Mouse (Mus musculus): Measurements from ENCODE around the gene Vcp. TPM values are rescaled to one million over a fixed set of nuclear protein-coding genes. Genes with fewer than 3 reads are reported as not detected.
"Not testable (repeated sequence)": the region's sequence is repeated elsewhere in the genome, so short reads cannot be mapped to it uniquely, and the experiment has no call there.

Vcp gene
- total RNA-seq (2012; rRNA removed) (237 and 301 TPM in 2 replicates), total RNA-seq (2014; rRNA removed) (200 and 203 TPM in 2 replicates), polyA plus RNA-seq (2012; ENCODE audit: insufficient read length, low read depth) (462 and 463 TPM in 2 replicates)

DNA sequence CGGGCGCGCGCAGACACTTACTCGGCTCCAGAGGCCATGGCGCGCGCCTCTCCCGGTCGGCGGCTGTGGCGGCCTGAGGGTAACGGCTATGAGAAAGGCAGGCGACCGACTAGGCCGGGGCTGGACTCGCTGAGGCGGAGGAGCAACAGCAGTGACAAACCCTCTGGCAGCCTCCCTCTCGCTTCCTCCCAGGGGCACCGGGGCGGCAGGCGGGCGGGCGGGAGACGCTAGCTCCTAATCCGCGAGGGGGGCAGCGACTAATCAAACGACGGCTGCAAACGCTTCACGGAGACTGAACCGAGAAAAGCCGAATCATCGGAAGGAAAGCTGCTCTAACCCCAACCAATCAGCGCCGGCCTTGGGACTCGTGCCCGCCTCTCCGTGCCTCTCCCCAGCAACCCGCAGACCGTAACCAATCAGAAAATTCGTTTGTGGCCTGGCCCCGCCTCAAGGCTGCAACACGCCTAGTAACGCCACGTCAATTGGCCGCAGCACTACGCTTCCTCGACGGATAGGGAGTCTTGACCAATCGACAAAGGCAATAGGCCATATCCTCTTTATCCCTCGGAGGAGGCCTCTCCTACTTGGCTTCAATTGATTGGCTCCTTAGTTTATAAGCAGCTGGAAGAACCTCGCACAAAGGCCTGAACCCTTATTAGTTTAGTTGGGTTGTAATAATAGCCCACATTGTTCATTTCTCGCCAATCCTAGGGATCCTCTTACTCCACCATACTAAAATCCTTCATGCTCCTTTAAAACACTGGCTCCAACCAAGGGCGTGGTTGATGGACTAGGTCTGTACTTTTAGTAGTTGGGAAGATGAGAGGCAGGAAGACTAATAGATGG lies at the start of gene Vcp:
Gene Vcp, minus strand, starts transcription at position 367 of the 846 bp plus-strand sequence.
- DNase-seq (ENCODE audit: extremely low read depth): peak; percentile 98
- H3K36me3 ChIP-seq (replicated peaks in 1 of 2; ENCODE audit: control insufficient read depth in 1 of 2, insufficient read depth in 1 of 2, low read length in 1 of 2): peaks cover 16 to 55% of the 10 kb centered on the region in 2 experiments
- H3K9me3 ChIP-seq (replicated peaks; ENCODE audit: low read length); dilution Hi-C loops (cut with MboI; ENCODE audit: extremely low pct_ligation_motif_present, extremely low pct_unique_long_range_greater_than_20kb, low sequenced_read_pairs); H3K27me3 ChIP-seq (replicated peaks): not testable (repeated sequence)
- H3K79me2 ChIP-seq (replicated peaks; ENCODE audit: control insufficient read depth, extremely low read depth, insufficient read depth, poor library complexity, severe bottlenecking): peaks cover 43% of the 10 kb centered on the region
- H3K4me1 ChIP-seq (ENCODE audit: control insufficient read depth in 1 of 2, insufficient read depth in 2 of 2): peaks cover 0 to 19% of the 10 kb centered on the region in 2 experiments; a peak in 2 of 4 replicates
- peak within 1 kb of the TSS; percentile 80 to 98 (median 88) for H3K4me3 ChIP-seq (replicated peaks in 1 of 3; ENCODE audit: low read depth in 2 of 3, low read length in 2 of 3, poor library complexity in 1 of 3)
- TF ChIP-seq KAT2A (IDR thresholded peaks at IDR 0.05; ENCODE audit: insufficient replicate concordance, low read length) (peak; percentile 60; the same call in 1 of the 2 replicates), ELF1 (IDR thresholded peaks at IDR 0.05; ENCODE audit: low read depth, low read length) (peak; percentile 79), TCF12 (IDR thresholded peaks at IDR 0.05; ENCODE audit: low read depth, low read length) (peak; percentile 10; the same call in 1 of the 2 replicates), HCFC1 (IDR thresholded peaks at IDR 0.05; ENCODE audit: low read depth, low read length) (peak; percentile 69), TBP (conservative IDR thresholded peaks at IDR 0.05; ENCODE audit: low read depth, low read length) (peak; percentile 72; the same call in 1 of the 2 replicates), POLR2A (IDR thresholded peaks at IDR 0.05; ENCODE audit: low read depth, low read length) (peak; percentile 63; the same call in 1 of the 2 replicates), NELFE (IDR thresholded peaks at IDR 0.05; ENCODE audit: low read depth, low read length) (peak; percentile 21; the same call in 1 of the 2 replicates), MYC (IDR thresholded peaks at IDR 0.05; ENCODE audit: low read depth, low read length) (0 out of 2 replicates have a peak, but pooled peaks have one; percentile 33), CHD2 (IDR thresholded peaks at IDR 0.05; ENCODE audit: low read length) (peak; percentile 98), NRF1 (IDR thresholded peaks at IDR 0.05; ENCODE audit: low read depth, low read length) (peak; percentile 40), POLR2AphosphoS2 (IDR thresholded peaks at IDR 0.05; ENCODE audit: low read depth, low read length) (peak; percentile 81)
- peak within 1 kb of the TSS; percentile 96 for H3K9ac ChIP-seq (ENCODE audit: insufficient read depth, low read depth)
- H3K27ac ChIP-seq (ENCODE audit: insufficient read depth, low read depth): peak within 1 kb of the TSS; percentile 94
- peak within 1 kb of the TSS; percentile 67 for H3K4me2 ChIP-seq (ENCODE audit: insufficient read depth, low read depth, poor library complexity, severe bottlenecking)
- in situ Hi-C loops (cut with MboI; ENCODE audit: low pct_ligation_motif_present, low pct_unique_long_range_greater_than_20kb, low sequenced_read_pairs): loop anchor here (25.0 kb wide), 1 partner anchor 562 kb away; the partner anchor contains the start of genes Creb3 and Tln1

DNA sequence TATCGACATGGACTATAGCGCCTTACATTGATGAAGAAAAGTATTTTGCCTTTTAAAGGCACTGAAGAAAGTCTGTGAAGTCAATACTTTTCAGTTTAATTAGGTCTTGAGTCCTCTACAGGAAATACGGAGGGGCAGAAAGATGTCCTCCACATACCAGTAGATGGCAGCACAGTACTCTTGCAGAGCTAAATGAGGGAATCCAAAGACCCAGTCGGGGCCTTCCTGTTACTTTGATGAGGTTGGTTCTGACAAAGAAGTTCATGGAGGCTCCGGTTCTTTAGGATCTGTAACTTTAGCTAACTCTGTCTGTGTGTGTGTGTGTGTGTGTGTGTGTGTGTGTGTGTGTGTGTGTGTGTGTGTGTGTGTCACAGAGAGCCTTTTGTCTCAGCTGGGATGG lies 46.9 kb upstream of the Vcp start:
- Histone ChIP-seq H3K4me2 (ENCODE audit: insufficient read depth, low read depth, poor library complexity, severe bottlenecking) (peak overlapping the region; percentile 82; the same call in 1 of the 2 replicates), H3K4me1 (ENCODE audit: control insufficient read depth in 1 of 2, insufficient read depth in 2 of 2) (peaks cover 12 to 37% of the 10 kb centered on the region in 2 experiments), H3K79me2 (replicated peaks; ENCODE audit: control insufficient read depth, extremely low read depth, insufficient read depth, poor library complexity, severe bottlenecking) (no peaks in the 10 kb centered on the region), H3K27me3 (replicated peaks) (no peaks in the 10 kb centered on the region), H3K9me3 (replicated peaks; ENCODE audit: low read length) (no peaks in the 10 kb centered on the region), H3K27ac (ENCODE audit: insufficient read depth, low read depth) (no peak overlapping the region), H3K36me3 (replicated peaks in 1 of 2; ENCODE audit: control insufficient read depth in 1 of 2, insufficient read depth in 1 of 2, low read length in 1 of 2) (no peaks in the 10 kb centered on the region), H3K9ac (ENCODE audit: insufficient read depth, low read depth) (no peak overlapping the region), H3K4me3 (replicated peaks in 1 of 3; ENCODE audit: low read depth in 2 of 3, low read length in 2 of 3, poor library complexity in 1 of 3) (no peak overlapping the region)
- DNase-seq (ENCODE audit: extremely low read depth): peak; percentile 87
- in situ Hi-C loops (cut with MboI; ENCODE audit: low pct_ligation_motif_present, low pct_unique_long_range_greater_than_20kb, low sequenced_read_pairs): no loop called here
- dilution Hi-C loops (cut with MboI; ENCODE audit: extremely low pct_ligation_motif_present, extremely low pct_unique_long_range_greater_than_20kb, low sequenced_read_pairs): no loop called here
- TF ChIP-seq BHLHE40 (IDR thresholded peaks at IDR 0.05; ENCODE audit: low read depth, low read length): peak; percentile 26; the same call in 1 of the 2 replicates
- TF ChIP-seq EP300 (IDR thresholded peaks at IDR 0.05; ENCODE audit: low read length): no peak
- TF ChIP-seq USF2 (conservative IDR thresholded peaks at IDR 0.05; ENCODE audit: low read depth, low read length): no peak
- TF ChIP-seq ETS1 (conservative IDR thresholded peaks at IDR 0.05; ENCODE audit: low read depth, low read length): no peak
- TF ChIP-seq KAT2A (IDR thresholded peaks at IDR 0.05; ENCODE audit: insufficient replicate concordance, low read length): no peak
- TF ChIP-seq MAZ (IDR thresholded peaks at IDR 0.05; ENCODE audit: low read depth, low read length): 0 out of 2 replicates have a peak, but pooled peaks have one; percentile 46
- TF ChIP-seq UBTF (IDR thresholded peaks at IDR 0.05; ENCODE audit: low read depth, low read length): no peak
- no peak for TF ChIP-seq MAFK (IDR thresholded peaks at IDR 0.05; ENCODE audit: insufficient replicate concordance, low read length)
- no peak for TF ChIP-seq MEF2A (IDR thresholded peaks at IDR 0.05; ENCODE audit: borderline replicate concordance, low read depth, low read length)
- peak; percentile 49 for TF ChIP-seq ELF1 (IDR thresholded peaks at IDR 0.05; ENCODE audit: low read depth, low read length)
- TF ChIP-seq NRF1 (IDR thresholded peaks at IDR 0.05; ENCODE audit: low read depth, low read length): no peak
- no peak for TF ChIP-seq CHD2 (IDR thresholded peaks at IDR 0.05; ENCODE audit: low read length)
- TF ChIP-seq MXI1 (IDR thresholded peaks at IDR 0.05; ENCODE audit: low read depth, low read length): no peak
- TF ChIP-seq JUN (IDR thresholded peaks at IDR 0.05; ENCODE audit: insufficient read depth, low read depth, low read length): no peak
- no peak for TF ChIP-seq POLR2AphosphoS2 (IDR thresholded peaks at IDR 0.05; ENCODE audit: low read depth, low read length)
- no peak for TF ChIP-seq ZMIZ1 (IDR thresholded peaks at IDR 0.05; ENCODE audit: low read depth, low read length)
- no peak for TF ChIP-seq CHD1 (IDR thresholded peaks at IDR 0.05; ENCODE audit: low read depth, low read length)
- TF ChIP-seq RCOR1 (conservative IDR thresholded peaks at IDR 0.05; ENCODE audit: low read depth, low read length): no peak
- no peak for TF ChIP-seq POLR2A (IDR thresholded peaks at IDR 0.05; ENCODE audit: low read depth, low read length)
- TF ChIP-seq ZNF384 (IDR thresholded peaks at IDR 0.05; ENCODE audit: low read depth, low read length): no peak
- peak; percentile 71 to 87 for TF ChIP-seq CTCF (conservative IDR thresholded peaks at IDR 0.05 in 1 of 2, IDR thresholded peaks at IDR 0.05 in 1 of 2; ENCODE audit: low read depth in 2 of 2, low read length in 2 of 2)
- no peak for TF ChIP-seq JUND (conservative IDR thresholded peaks at IDR 0.05; ENCODE audit: low read depth, low read length)
- TF ChIP-seq IRF4 (IDR thresholded peaks at IDR 0.05; ENCODE audit: low read depth, low read length): no peak
- no peak for TF ChIP-seq PAX5 (IDR thresholded peaks at IDR 0.05; ENCODE audit: low read length)
